Mouse (Mus musculus): ENCODE results near the gene BC049762. TPM values are rescaled to one million over a fixed set of nuclear protein-coding genes. Genes with fewer than 3 reads are reported as not detected.

The BC049762 gene
- polyA plus RNA-seq, 1 experiment from 2014 or later = 0.20 TPM

DNA sequence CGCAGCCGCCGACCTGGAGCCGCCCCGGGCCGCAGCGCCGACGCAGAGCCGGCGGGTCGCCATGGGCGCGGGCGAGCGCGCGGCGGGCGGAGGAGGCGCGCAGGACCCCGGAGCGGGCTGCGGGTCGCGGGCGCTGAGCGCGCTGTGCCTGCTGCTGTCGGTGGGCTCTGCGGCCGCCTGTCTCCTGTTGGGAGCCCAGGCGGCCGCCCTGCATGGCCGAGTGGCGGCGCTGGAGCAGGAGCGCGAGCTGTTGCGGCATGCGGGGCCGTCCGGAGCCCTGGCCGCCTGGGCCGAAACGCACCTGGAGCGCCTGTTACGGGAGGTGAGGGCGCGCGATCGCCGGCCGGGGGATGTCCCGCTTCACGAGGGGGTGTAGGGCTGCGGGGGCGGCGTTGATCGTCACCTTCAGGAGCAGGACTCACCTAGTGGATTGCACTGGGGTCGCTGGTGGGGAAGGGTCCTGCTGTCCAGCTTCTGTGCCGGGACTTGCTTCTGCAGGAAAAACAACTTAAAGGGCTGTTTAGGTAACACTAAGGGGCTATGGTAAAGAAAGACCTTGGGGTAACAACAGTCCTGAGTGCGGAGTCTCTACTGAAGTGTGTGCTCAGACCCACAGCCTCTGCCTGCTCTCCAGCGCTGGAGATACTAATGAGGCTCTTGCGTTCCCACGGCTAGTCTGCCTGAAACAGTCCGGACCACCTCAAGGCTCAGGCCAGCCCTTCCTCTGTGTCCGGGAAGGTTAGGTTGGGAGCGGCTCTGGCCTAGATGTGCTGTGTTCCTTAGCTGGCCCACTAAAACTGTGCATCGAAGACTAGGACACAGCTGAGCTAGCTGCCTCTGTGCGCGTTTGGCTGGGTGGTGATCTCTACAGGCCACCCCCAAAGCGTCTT, 27.5 kb upstream of the BC049762 start:
- Histone ChIP-seq H3K4me3 (ENCODE audit: low read depth, low read length) (peak overlapping the region; percentile 50), H3K36me3 (ENCODE audit: control insufficient read depth, insufficient read depth, low read length) (no peaks in the 10 kb centered on the region), H3K4me1 (replicated peaks; ENCODE audit: control insufficient read depth, insufficient read depth, low read length) (peaks cover 4% of the 10 kb centered on the region; the same call in 1 of the 2 replicates), H3K27ac (ENCODE audit: low read depth, low read length) (no peak overlapping the region), H3K9ac (ENCODE audit: low read depth, low read length) (peak overlapping the region; percentile 60), H3K4me2 (replicated peaks; ENCODE audit: low read depth, low read length) (peak overlapping the region; percentile 90), H3K27me3 (ENCODE audit: control insufficient read depth, insufficient read depth, low read length) (peaks cover 3% of the 10 kb centered on the region; the same call in 1 of the 2 replicates), H3K9me3 (ENCODE audit: control insufficient read depth, low read length) (no peaks in the 10 kb centered on the region)
- ATAC-seq (ENCODE audit: low FRiP score) = peak; percentile 88
- DNase-seq (ENCODE audit: low spot score) = peak; percentile 80
- WGBS = 2% methylated on average over 43 of the region's 74 CpGs

DNA sequence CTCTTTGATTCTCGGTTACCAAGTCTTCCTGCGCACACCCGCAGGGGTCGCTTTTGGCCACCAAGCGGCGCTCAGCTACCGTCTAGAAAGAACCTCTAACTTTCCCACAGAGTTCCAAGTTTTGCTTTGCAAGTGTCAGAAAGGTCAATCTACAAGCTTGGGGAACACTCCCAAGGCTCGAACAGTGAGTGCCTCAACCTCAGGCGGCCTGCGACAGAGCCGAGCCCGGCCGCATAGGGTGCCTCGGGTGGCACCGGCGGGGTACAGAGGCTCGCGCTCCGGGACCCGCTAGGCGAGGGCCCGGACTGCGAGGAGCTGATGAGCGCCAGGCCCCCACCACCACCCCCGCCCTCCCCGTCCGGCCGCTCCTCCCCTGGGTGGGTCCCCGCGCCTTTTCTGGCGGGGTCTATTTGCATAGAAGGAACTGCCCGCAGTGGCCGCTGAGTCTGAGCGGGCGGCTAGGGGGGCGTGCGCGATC, 26.8 kb upstream of the BC049762 start, which contains the start of gene Col23a1:
Col23a1 (plus strand) TSS at position 357 of the 478 bp plus-strand sequence.
- no peaks in the 10 kb centered on the region for H3K9me3 ChIP-seq (ENCODE audit: control insufficient read depth, low read length)
- WGBS = under 1% methylated on average over 31 of the region's 38 CpGs
- H3K4me2 ChIP-seq (replicated peaks; ENCODE audit: low read depth, low read length) = peak within 1 kb of the TSS; percentile 90
- peak; percentile 86 for DNase-seq (ENCODE audit: low spot score)
- H3K27me3 ChIP-seq (ENCODE audit: control insufficient read depth, insufficient read depth, low read length) = peaks cover 3% of the 10 kb centered on the region; the same call in 1 of the 2 replicates
- ATAC-seq (ENCODE audit: low FRiP score) = peak; percentile 88
- no peak within 1 kb of the TSS for H3K27ac ChIP-seq (ENCODE audit: low read depth, low read length)
- H3K9ac ChIP-seq (ENCODE audit: low read depth, low read length) = peak within 1 kb of the TSS; percentile 60
- H3K36me3 ChIP-seq (ENCODE audit: control insufficient read depth, insufficient read depth, low read length) = no peaks in the 10 kb centered on the region
- H3K4me3 ChIP-seq (ENCODE audit: low read depth, low read length) = peak within 1 kb of the TSS; percentile 50
- peaks cover 4% of the 10 kb centered on the region; the same call in 1 of the 2 replicates for H3K4me1 ChIP-seq (replicated peaks; ENCODE audit: control insufficient read depth, insufficient read depth, low read length)

DNA sequence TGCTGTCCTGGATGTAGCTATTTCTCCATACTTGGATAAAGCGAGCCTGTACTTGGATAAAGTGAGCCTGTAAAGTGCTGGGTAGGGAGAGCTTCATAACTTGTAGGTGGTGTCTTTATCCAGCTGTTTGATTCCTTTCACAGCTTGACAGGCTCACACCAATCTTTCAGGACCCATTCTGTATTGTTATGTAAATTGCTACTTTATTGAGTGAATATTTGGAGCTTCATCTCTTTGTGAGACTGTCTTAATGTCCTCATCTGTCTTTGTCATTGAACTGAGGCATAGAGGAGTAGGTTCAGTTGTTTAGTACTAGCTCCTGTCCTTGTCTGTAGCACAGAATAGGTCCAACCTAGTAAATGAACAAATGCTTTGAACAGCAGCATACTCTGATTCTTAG, 11.6 kb upstream of the BC049762 start:
- DNase-seq (ENCODE audit: low spot score) (no peak), ATAC-seq (ENCODE audit: low FRiP score) (no peak)
- Histone ChIP-seq H3K4me1 (replicated peaks; ENCODE audit: control insufficient read depth, insufficient read depth, low read length) (no peaks in the 10 kb centered on the region), H3K36me3 (ENCODE audit: control insufficient read depth, insufficient read depth, low read length) (0 out of 2 replicates have a peak, but pooled peaks cover 6% of the 10 kb centered on the region), H3K4me2 (replicated peaks; ENCODE audit: low read depth, low read length) (no peak overlapping the region), H3K9me3 (ENCODE audit: control insufficient read depth, low read length) (no peaks in the 10 kb centered on the region), H3K27ac (ENCODE audit: low read depth, low read length) (no peak overlapping the region), H3K27me3 (ENCODE audit: control insufficient read depth, insufficient read depth, low read length) (no peaks in the 10 kb centered on the region), H3K4me3 (ENCODE audit: low read depth, low read length) (no peak overlapping the region), H3K9ac (ENCODE audit: low read depth, low read length) (no peak overlapping the region)
- 73% methylated on average over 1 of the region's 1 CpGs for WGBS

DNA sequence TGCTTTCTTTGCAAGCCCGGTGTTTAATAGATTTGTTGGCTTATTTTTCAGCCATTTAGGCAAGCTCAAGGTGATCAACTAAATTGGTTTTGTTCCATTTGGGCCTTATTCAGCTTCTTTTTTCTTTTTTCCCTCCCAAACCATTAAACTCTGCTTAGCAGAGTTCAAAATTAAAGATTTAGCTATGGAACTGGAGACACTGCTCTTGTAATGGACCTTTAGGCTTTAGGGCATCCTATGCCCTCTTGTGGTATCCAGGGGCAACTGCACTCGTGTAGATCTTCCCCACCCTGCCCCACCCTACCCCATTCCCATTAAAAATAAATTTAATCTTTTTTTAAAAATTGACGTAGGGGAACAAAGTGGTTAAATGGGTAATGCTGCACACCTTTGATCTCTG, 2.5 kb upstream of the BC049762 start:
- Histone ChIP-seq H3K4me1 (replicated peaks; ENCODE audit: control insufficient read depth, insufficient read depth, low read length) (peaks cover 2% of the 10 kb centered on the region; the same call in 1 of the 2 replicates), H3K4me2 (replicated peaks; ENCODE audit: low read depth, low read length) (0 out of 2 replicates have a peak overlapping the region, but pooled peaks have one; percentile 3), H3K27ac (ENCODE audit: low read depth, low read length) (no peak overlapping the region), H3K27me3 (ENCODE audit: control insufficient read depth, insufficient read depth, low read length) (no peaks in the 10 kb centered on the region), H3K9me3 (ENCODE audit: control insufficient read depth, low read length) (no peaks in the 10 kb centered on the region), H3K9ac (ENCODE audit: low read depth, low read length) (no peak overlapping the region), H3K36me3 (ENCODE audit: control insufficient read depth, insufficient read depth, low read length) (no peaks in the 10 kb centered on the region), H3K4me3 (ENCODE audit: low read depth, low read length) (no peak overlapping the region)
- DNase-seq (ENCODE audit: low spot score) (peak; percentile 57), ATAC-seq (ENCODE audit: low FRiP score) (no peak)
- 58% methylated on average over 3 of the region's 3 CpGs for WGBS

DNA sequence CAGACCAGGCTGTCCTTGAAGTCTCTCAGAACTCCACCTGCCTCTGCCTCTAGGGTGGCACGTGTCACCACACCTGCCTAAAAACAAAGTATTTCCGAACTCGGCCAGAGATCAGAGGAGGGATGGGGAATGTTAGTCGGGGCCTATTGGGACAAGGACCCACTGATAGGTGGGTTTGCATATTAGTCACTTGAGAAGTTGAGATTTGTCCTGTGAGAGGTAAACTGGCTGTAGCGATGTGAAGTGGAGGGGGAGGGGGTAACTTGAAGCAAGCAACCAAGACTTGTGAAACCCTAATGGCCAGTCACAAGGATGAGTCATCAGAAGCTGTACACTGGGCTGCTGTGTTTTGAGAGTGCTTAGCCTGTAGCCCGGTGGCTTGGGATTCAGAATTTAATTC, 1.5 kb upstream of the BC049762 start:
- DNase-seq (ENCODE audit: low spot score) (no peak), ATAC-seq (ENCODE audit: low FRiP score) (no peak)
- H3K27ac ChIP-seq (ENCODE audit: low read depth, low read length) = no peak overlapping the region
- peak overlapping the region; percentile 83 for H3K4me2 ChIP-seq (replicated peaks; ENCODE audit: low read depth, low read length)
- no peaks in the 10 kb centered on the region for H3K9me3 ChIP-seq (ENCODE audit: control insufficient read depth, low read length)
- peaks cover 2% of the 10 kb centered on the region; the same call in 1 of the 2 replicates for H3K4me1 ChIP-seq (replicated peaks; ENCODE audit: control insufficient read depth, insufficient read depth, low read length)
- 34% methylated on average over 6 of the region's 6 CpGs for WGBS
- H3K27me3 ChIP-seq (ENCODE audit: control insufficient read depth, insufficient read depth, low read length) = no peaks in the 10 kb centered on the region
- H3K9ac ChIP-seq (ENCODE audit: low read depth, low read length) = no peak overlapping the region; the same call in 1 of the 2 replicates
- H3K36me3 ChIP-seq (ENCODE audit: control insufficient read depth, insufficient read depth, low read length) = no peaks in the 10 kb centered on the region
- peak overlapping the region; percentile 94 for H3K4me3 ChIP-seq (ENCODE audit: low read depth, low read length)

DNA sequence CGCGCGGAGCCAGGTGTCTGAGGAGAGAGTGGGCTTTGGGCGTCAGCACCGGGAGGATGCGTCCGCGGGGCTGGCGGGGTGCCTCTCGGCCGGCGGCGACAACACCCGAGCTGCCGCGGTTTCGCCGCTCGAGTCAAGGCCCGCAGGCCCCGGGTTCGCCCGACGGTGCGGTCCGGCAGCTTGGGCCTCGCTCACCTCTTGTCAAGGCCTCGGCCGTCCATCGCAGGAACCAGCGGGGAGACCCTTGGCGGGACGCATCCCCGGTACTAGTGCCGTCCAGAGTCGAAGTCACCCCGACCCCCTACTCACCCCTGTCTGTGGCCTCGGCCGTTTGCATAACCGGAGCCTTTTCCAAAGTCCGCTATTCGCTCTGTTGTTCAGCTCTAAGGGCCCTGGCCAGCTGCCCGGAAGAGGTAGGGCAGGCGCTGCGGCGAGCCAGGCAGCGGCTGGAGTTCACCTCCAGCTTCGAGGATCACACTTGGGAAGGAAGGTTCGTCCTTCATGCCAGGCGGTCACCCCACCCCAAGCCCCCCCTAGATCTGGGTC, 513 bp upstream of the BC049762 start:
- H3K4me3 ChIP-seq (ENCODE audit: low read depth, low read length) = peak overlapping the region; percentile 94
- no peaks in the 10 kb centered on the region for H3K36me3 ChIP-seq (ENCODE audit: control insufficient read depth, insufficient read depth, low read length)
- no peaks in the 10 kb centered on the region for H3K9me3 ChIP-seq (ENCODE audit: control insufficient read depth, low read length)
- peak; percentile 76 for ATAC-seq (ENCODE audit: low FRiP score)
- peak overlapping the region; percentile 97 for H3K9ac ChIP-seq (ENCODE audit: low read depth, low read length)
- H3K27me3 ChIP-seq (ENCODE audit: control insufficient read depth, insufficient read depth, low read length) = no peaks in the 10 kb centered on the region
- WGBS = under 1% methylated on average over 50 of the region's 50 CpGs
- H3K4me1 ChIP-seq (replicated peaks; ENCODE audit: control insufficient read depth, insufficient read depth, low read length) = peaks cover 2% of the 10 kb centered on the region; the same call in 1 of the 2 replicates
- peak overlapping the region; percentile 91 for H3K27ac ChIP-seq (ENCODE audit: low read depth, low read length)
- DNase-seq (ENCODE audit: low spot score) = no peak
- peak overlapping the region; percentile 83 for H3K4me2 ChIP-seq (replicated peaks; ENCODE audit: low read depth, low read length)

DNA sequence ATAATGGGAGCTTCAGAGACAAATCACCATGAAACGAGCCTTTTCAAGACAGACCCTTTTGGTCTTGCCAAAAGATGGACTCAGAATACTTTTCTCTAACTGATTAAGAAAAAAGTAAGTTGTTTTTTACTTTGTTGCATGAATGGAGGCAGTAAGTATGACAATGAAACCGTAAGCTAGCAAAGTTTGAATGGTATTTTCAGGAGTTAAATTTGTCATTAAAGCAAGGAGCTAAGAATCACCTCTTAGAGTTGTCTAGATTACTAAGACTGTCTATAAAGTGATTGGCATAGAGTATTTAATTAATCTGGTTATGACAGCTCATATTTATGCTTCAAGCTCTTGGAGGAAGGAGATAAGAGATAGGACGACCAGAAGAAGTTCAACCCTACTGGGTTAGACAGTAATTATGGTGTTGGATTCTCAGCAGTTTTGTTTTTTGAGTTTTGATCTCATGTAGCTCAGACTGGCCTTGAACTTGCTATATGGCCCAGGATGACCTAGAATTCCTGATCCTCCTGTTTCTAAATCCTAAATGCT, 1.1 kb downstream of the BC049762 start, which contains the start of gene Clk4:
Clk4 (plus strand) TSS at position 51 of the 540 bp plus-strand sequence.
- Histone ChIP-seq H3K27ac (ENCODE audit: low read depth, low read length) (peak within 1 kb of the TSS; percentile 91; the same call in 1 of the 2 replicates), H3K9me3 (ENCODE audit: control insufficient read depth, low read length) (no peaks in the 10 kb centered on the region), H3K4me2 (replicated peaks; ENCODE audit: low read depth, low read length) (peak within 1 kb of the TSS; percentile 83), H3K4me1 (replicated peaks; ENCODE audit: control insufficient read depth, insufficient read depth, low read length) (peaks cover 2% of the 10 kb centered on the region; the same call in 1 of the 2 replicates), H3K4me3 (ENCODE audit: low read depth, low read length) (peak within 1 kb of the TSS; percentile 94), H3K27me3 (ENCODE audit: control insufficient read depth, insufficient read depth, low read length) (no peaks in the 10 kb centered on the region), H3K36me3 (ENCODE audit: control insufficient read depth, insufficient read depth, low read length) (no peaks in the 10 kb centered on the region), H3K9ac (ENCODE audit: low read depth, low read length) (peak within 1 kb of the TSS; percentile 74)
- DNase-seq (ENCODE audit: low spot score) (no peak), ATAC-seq (ENCODE audit: low FRiP score) (no peak)
- 78% methylated on average over 3 of the region's 3 CpGs for WGBS

DNA sequence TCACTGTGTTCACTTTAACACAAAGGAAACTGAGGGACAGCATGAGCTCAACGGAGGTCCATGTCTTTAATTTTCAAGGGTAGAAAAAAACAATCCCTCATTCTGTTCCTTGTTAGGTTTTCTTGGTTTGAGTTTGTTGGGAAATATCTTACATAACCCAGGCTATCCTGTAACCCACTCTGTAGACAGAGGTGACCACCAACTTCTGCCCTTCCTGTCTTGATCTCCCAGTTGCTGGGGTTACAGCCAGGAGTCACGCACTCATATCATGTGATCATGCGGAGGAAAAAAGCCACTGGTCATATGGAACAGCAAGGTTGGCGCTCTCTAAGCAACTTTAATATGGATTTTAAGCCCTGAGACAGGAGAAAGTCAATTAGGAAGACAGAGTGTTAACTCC, 5.8 kb downstream of the BC049762 start:
- no peaks in the 10 kb centered on the region for H3K9me3 ChIP-seq (ENCODE audit: control insufficient read depth, low read length)
- H3K4me3 ChIP-seq (ENCODE audit: low read depth, low read length) = no peak overlapping the region
- no peaks in the 10 kb centered on the region for H3K27me3 ChIP-seq (ENCODE audit: control insufficient read depth, insufficient read depth, low read length)
- H3K9ac ChIP-seq (ENCODE audit: low read depth, low read length) = no peak overlapping the region
- H3K36me3 ChIP-seq (ENCODE audit: control insufficient read depth, insufficient read depth, low read length) = no peaks in the 10 kb centered on the region
- ATAC-seq (ENCODE audit: low FRiP score) (no peak), DNase-seq (ENCODE audit: low spot score) (no peak)
- H3K4me1 ChIP-seq (replicated peaks; ENCODE audit: control insufficient read depth, insufficient read depth, low read length) = no peaks in the 10 kb centered on the region
- no peak overlapping the region for H3K4me2 ChIP-seq (replicated peaks; ENCODE audit: low read depth, low read length)
- no peak overlapping the region for H3K27ac ChIP-seq (ENCODE audit: low read depth, low read length)
- 83% methylated on average over 4 of the region's 4 CpGs for WGBS
